Mouse (Mus musculus): ENCODE results near the gene Snx9.

DNA sequence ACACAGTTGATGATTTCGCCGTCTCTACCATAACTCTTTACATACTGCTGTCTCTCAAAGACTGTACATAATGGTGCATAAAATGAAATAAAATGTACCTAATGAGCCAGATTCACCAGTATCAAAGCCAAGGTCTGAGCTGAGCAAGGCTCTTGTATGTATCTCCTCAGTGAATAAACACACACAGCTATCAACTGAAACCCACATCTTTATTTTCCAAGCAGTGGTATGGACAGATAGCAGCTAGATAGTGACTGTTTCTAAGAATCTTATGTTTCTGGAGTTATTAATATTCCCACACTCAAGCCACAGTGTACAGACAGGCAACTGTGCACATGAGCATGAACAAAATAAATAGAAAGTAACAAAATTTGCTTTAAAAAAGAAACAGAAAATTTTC lies 10.7 kb upstream of the Snx9 start:
- TF ChIP-seq POLR2A (IDR thresholded peaks at IDR 0.05; ENCODE audit: low read depth, low read length) (no peak), CTCF (IDR thresholded peaks at IDR 0.05; ENCODE audit: borderline replicate concordance, insufficient read depth, low read length) (no peak)

Measured in embryonic fibroblast, embryonic 13.5 days (primary cell).